Mouse (Mus musculus) adrenal gland (tissue): ENCODE results near the gene Zbtb9.

ENCODE experiments used
- intact Hi-C: fragments of 180-260 bp; cut with DNase I; formaldehyde crosslinking; loops from one replicate; pipeline ENCODE4 v1.15.1; 2025
- microRNA-seq, 2 experiments: library from miRNA; unstranded; fragments of <30 nt; microRNA quantifications; one replicate each; pipeline ENCODE4; 2019

Gene Zbtb9

GRCm38 (mm10) chr17:27038335-27039050, 65.5 kb downstream of the Zbtb9 start:
- intact Hi-C loops: loop anchor here (10.0 kb wide), 1 partner anchor 486 kb away; the partner anchor contains the start of gene Grm4

- intact Hi-C loops: loop anchor here (5.0 to 10.0 kb wide), 2 partner anchors 38 to 485 kb away; partner anchors contain the start of gene Grm4
Observed at GRCm38 (mm10) chr17:27039432-27040102, 66.6 kb downstream of the Zbtb9 start.

- intact Hi-C loops: loop anchor here (5.0 kb wide), 1 partner anchor 37 kb away; no protein-coding TSS in a partner anchor
Observed at GRCm38 (mm10) chr17:27040304-27041045, 67.5 kb downstream of the Zbtb9 start.

- intact Hi-C loops: loop anchor here (5.0 kb wide), 1 partner anchor 36 kb away; no protein-coding TSS in a partner anchor
Observed at GRCm38 (mm10) chr17:27041046-27041786, 68.2 kb downstream of the Zbtb9 start.

DNA sequence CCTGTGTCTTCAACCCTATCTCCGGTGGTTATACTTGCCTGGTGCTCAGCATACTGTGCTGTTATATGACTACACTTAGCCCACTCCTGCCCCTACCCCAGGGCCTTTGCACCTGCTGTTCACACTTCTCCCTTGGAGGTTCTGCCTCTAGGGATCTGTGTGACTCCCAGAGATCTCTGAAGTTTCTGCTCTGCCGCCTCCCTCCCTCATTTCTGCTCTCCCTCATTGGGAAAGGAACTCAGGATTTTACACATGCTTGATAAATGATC, 68.8 kb downstream of the Zbtb9 start:
- intact Hi-C loops: loop anchor here (5.0 kb wide), 1 partner anchor 36 kb away; no protein-coding TSS in a partner anchor

DNA sequence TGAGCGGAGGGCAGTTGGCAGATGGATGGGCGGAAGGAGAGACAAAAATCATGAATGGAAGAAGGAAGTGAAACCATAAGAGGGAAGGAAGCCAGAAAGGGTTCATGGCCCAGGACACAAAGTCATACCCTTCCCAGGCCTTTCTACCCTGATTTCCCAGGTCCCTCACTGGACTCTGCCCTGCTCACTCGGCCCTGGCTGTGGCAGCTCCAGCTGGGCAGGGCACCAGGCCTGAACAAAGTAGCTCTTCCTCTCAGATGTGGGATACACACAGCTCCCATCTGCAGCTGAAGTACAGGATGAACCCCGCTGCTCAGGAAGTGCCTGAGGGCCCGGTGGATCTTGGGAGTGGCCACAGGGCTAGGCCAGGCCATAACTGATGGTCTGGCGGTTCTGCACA, 69.9 kb downstream of the Zbtb9 start:
- intact Hi-C loops: loop anchor here (5.0 kb wide), 1 partner anchor 34 kb away; no protein-coding TSS in a partner anchor

DNA sequence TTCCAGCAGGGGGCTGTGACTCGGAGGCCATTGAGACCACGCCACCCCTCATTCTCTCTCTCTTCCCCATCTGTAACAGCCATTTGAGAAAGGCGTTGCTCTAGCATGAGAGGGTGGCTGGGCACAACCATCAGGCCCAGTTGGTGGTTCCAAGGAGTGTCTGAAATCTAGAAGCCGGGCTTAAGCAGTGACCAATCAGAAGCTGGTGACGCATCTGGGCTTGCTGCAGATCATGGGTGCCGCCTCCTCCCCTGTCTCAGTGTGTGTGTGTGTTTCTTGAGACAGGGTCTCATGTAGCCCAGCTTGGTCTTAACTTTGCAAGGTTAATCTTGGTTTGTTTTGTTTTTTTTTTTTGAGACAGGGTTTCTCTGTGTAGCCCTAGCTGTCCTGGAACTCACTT, 72.2 kb downstream of the Zbtb9 start:
- intact Hi-C loops: no loop called here

GRCm38 (mm10) chr17:27047762-27048444, 74.9 kb downstream of the Zbtb9 start:
- intact Hi-C loops: no loop called here

GRCm38 (mm10) chr17:27048445-27049239, 75.7 kb downstream of the Zbtb9 start:
- intact Hi-C loops: no loop called here

- intact Hi-C loops: no loop called here
Observed at GRCm38 (mm10) chr17:27050853-27051252, 77.9 kb downstream of the Zbtb9 start.

- intact Hi-C loops: no loop called here
Observed at GRCm38 (mm10) chr17:27051514-27051913, 78.5 kb downstream of the Zbtb9 start.

DNA sequence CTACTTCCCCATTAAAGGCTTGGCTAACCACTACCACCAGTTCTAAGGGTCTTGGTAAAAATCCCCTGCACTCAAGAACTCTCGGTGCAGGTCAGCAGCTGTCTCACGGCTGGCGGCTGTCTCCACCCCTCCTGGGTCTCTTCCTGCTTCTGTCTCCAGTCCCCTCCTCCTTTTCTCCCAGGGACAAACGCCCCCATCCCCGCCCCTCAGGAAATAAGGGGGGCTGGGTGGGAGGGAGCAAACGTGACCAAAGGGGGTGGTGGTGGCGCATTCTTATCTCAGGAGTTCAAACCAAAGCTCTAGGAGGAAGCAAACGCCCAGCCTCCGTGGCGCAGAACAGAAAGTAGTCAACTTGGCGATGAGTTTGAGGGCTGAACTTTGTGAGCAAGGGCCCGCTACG, 83.2 kb downstream of the Zbtb9 start:
- intact Hi-C loops: no loop called here

GRCm38 (mm10) chr17:27056812-27057516, 84.0 kb downstream of the Zbtb9 start, which contains the start of gene Itpr3:
Gene Itpr3, plus strand, starts transcription at chr17:27057304.
- intact Hi-C loops: no loop called here

GRCm38 (mm10) chr17:27057517-27058055, 84.6 kb downstream of the Zbtb9 start:
- intact Hi-C loops: no loop called here

Small RNA genes within 50 kb of the gene (microRNA-seq; reads per million reads assigned to microRNA genes)
- gene Mir3083 (0.46 to 0.86 reads per million in 2 experiments), gene Mir6968 (1.5 to 7.8 reads per million in 2 experiments)
